Mouse (Mus musculus) E14TG2a.4 (cell line): ENCODE data around the gene Hsf5.

Experiments used
- CTCF ChIP-seq: conservative IDR thresholded peaks from 2 replicates; pipeline ENCODE4 v1.5.1; 2014; ENCODE audit warnings: low read length
- NANOG ChIP-seq: IDR thresholded peaks from 2 replicates; pipeline ENCODE4 v1.6.1; 2014; ENCODE audit warnings: borderline replicate concordance, low read length, mixed read lengths

- no peak for TF ChIP-seq CTCF
- TF ChIP-seq NANOG: no peak
These were observed 32.1 kb upstream of the Hsf5 start for GRCm38 (mm10) chr11:87584711-87585505.
